Mouse (Mus musculus): ENCODE measurements around the gene Rpl27. TPM values are rescaled to one million over a fixed set of nuclear protein-coding genes. Genes with fewer than 3 reads are reported as not detected.
A peak's percentile ranks its signal among the peaks of the same experiment; 100 is the strongest.

Gene Rpl27
- total and polyA plus RNA-seq, 3 experiments = 909 to 5,728 (median 3,039) TPM

GRCm38 (mm10) chr11:101464211-101465100, 22.4 kb downstream of the Rpl27 start, which contains the start of gene Rnd2:
Gene Rnd2 (plus strand): TSS chr11:101464999.
- in situ Hi-C loops (cut with MboI; ENCODE audit: low pct_ligation_motif_present, low pct_unique_long_range_greater_than_20kb, low sequenced_read_pairs) (no loop called here), dilution Hi-C loops (cut with MboI; ENCODE audit: extremely low pct_ligation_motif_present, extremely low pct_unique_long_range_greater_than_20kb, low sequenced_read_pairs) (no loop called here)
- Histone ChIP-seq H3K27ac (ENCODE audit: insufficient read depth, low read depth) (peak within 1 kb of the TSS; percentile 70), H3K79me2 (replicated peaks; ENCODE audit: control insufficient read depth, extremely low read depth, insufficient read depth, poor library complexity, severe bottlenecking) (no peaks in the 10 kb centered on the region), H3K4me2 (ENCODE audit: insufficient read depth, low read depth, poor library complexity, severe bottlenecking) (peak within 1 kb of the TSS; percentile 89), H3K27me3 (replicated peaks) (peaks cover 21% of the 10 kb centered on the region), H3K36me3 (replicated peaks in 1 of 2; ENCODE audit: control insufficient read depth in 1 of 2, insufficient read depth in 1 of 2, low read length in 1 of 2) (peaks cover 19 to 30% of the 10 kb centered on the region in 2 experiments), H3K9me3 (replicated peaks; ENCODE audit: low read length) (no peaks in the 10 kb centered on the region), H3K9ac (ENCODE audit: insufficient read depth, low read depth) (peak within 1 kb of the TSS; percentile 24), H3K4me1 (ENCODE audit: control insufficient read depth in 1 of 2, insufficient read depth in 2 of 2) (peaks cover 21 to 62% of the 10 kb centered on the region in 2 experiments), H3K4me3 (replicated peaks in 1 of 3; ENCODE audit: low read depth in 2 of 3, low read length in 2 of 3, poor library complexity in 1 of 3) (peak within 1 kb of the TSS; percentile 59 to 96 (median 63))
- DNase-seq (ENCODE audit: extremely low read depth) = no peak
- TF ChIP-seq NELFE (IDR thresholded peaks at IDR 0.05; ENCODE audit: low read depth, low read length) (0 out of 2 replicates have a peak, but pooled peaks have one; percentile 5), POLR2A (IDR thresholded peaks at IDR 0.05; ENCODE audit: low read depth, low read length) (no peak), RCOR1 (conservative IDR thresholded peaks at IDR 0.05; ENCODE audit: low read depth, low read length) (no peak), ZMIZ1 (IDR thresholded peaks at IDR 0.05; ENCODE audit: low read depth, low read length) (0 out of 2 replicates have a peak, but pooled peaks have one; percentile 21), CHD1 (IDR thresholded peaks at IDR 0.05; ENCODE audit: low read depth, low read length) (no peak), ETS1 (conservative IDR thresholded peaks at IDR 0.05; ENCODE audit: low read depth, low read length) (no peak), NRF1 (IDR thresholded peaks at IDR 0.05; ENCODE audit: low read depth, low read length) (no peak)

DNA sequence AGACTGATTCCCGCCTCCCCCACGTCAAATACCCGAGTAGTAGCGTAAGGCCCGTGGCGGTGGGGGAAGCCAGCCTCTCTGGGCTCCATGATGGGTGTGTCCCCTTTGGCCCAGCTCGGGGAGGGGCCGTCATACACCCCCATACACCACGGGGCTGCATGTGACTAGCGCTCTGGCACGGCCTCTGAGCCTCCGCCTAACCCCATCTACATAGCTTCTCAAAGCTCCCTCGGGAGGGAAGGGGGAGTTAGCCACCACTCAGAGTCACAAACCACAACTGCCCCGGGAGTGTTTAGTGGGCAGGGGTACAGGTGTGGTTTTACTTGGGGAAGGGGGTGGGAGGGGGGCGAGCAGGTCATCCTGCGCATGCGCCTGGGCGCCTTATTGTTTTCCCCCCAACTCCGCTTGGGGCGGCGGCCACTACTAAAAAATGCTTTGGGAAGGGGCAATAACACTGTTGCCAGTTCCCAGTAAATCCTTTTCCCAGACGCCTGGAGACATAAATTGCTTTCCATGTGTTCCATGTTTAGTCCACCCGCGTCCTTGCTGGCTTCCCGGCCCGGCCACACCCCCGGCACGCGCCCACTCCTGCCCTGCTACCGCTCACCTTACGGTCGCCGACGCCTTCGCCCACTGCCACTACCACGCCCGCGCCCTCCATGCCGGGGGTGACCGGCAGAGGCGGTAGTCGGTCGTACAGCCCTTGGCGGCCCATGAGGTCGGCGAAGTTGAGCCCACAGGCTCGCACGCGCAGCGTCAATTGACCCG, 23.2 kb downstream of the Rpl27 start:
- Histone ChIP-seq H3K27ac (ENCODE audit: insufficient read depth, low read depth) (peak overlapping the region; percentile 70), H3K27me3 (replicated peaks) (peaks cover 22% of the 10 kb centered on the region), H3K9ac (ENCODE audit: insufficient read depth, low read depth) (peak overlapping the region; percentile 24), H3K4me1 (ENCODE audit: control insufficient read depth in 1 of 2, insufficient read depth in 2 of 2) (peaks cover 21 to 59% of the 10 kb centered on the region in 2 experiments), H3K4me2 (ENCODE audit: insufficient read depth, low read depth, poor library complexity, severe bottlenecking) (peak overlapping the region; percentile 89), H3K9me3 (replicated peaks; ENCODE audit: low read length) (no peaks in the 10 kb centered on the region), H3K4me3 (replicated peaks in 1 of 3; ENCODE audit: low read depth in 2 of 3, low read length in 2 of 3, poor library complexity in 1 of 3) (peak overlapping the region; percentile 59 to 96 (median 63)), H3K79me2 (replicated peaks; ENCODE audit: control insufficient read depth, extremely low read depth, insufficient read depth, poor library complexity, severe bottlenecking) (no peaks in the 10 kb centered on the region), H3K36me3 (replicated peaks in 1 of 2; ENCODE audit: control insufficient read depth in 1 of 2, insufficient read depth in 1 of 2, low read length in 1 of 2) (peaks cover 13 to 21% of the 10 kb centered on the region in 2 experiments)
- dilution Hi-C loops (cut with MboI; ENCODE audit: extremely low pct_ligation_motif_present, extremely low pct_unique_long_range_greater_than_20kb, low sequenced_read_pairs) = no loop called here
- DNase-seq (ENCODE audit: extremely low read depth) = peak; percentile 92
- in situ Hi-C loops (cut with MboI; ENCODE audit: low pct_ligation_motif_present, low pct_unique_long_range_greater_than_20kb, low sequenced_read_pairs) = no loop called here
- no peak for TF ChIP-seq E2F4 (IDR thresholded peaks at IDR 0.05; ENCODE audit: insufficient replicate concordance, low read depth, low read length)
- peak; percentile 30; the same call in 1 of the 2 replicates for TF ChIP-seq ELF1 (IDR thresholded peaks at IDR 0.05; ENCODE audit: low read depth, low read length)
- TF ChIP-seq ZKSCAN1 (IDR thresholded peaks at IDR 0.05; ENCODE audit: borderline replicate concordance, low read depth, low read length) = no peak
- peak; percentile 38; the same call in 1 of the 2 replicates for TF ChIP-seq USF1 (IDR thresholded peaks at IDR 0.05; ENCODE audit: low read depth, low read length)
- peak; percentile 31; the same call in 1 of the 2 replicates for TF ChIP-seq IRF4 (IDR thresholded peaks at IDR 0.05; ENCODE audit: low read depth, low read length)
- peak; percentile 62; the same call in 1 of the 2 replicates for TF ChIP-seq MAFK (IDR thresholded peaks at IDR 0.05; ENCODE audit: insufficient replicate concordance, low read length)
- TF ChIP-seq USF2 (conservative IDR thresholded peaks at IDR 0.05; ENCODE audit: low read depth, low read length) = peak; percentile 12; the same call in 1 of the 2 replicates
- peak; percentile 58; the same call in 1 of the 2 replicates for TF ChIP-seq MAX (IDR thresholded peaks at IDR 0.05; ENCODE audit: low read length)
- 0 out of 2 replicates have a peak, but pooled peaks have one; percentile 32 for TF ChIP-seq CHD2 (IDR thresholded peaks at IDR 0.05; ENCODE audit: low read length)
- TF ChIP-seq MAZ (IDR thresholded peaks at IDR 0.05; ENCODE audit: low read depth, low read length) = peak; percentile 95
- TF ChIP-seq MXI1 (IDR thresholded peaks at IDR 0.05; ENCODE audit: low read depth, low read length) = peak; percentile 79
- TF ChIP-seq ETS1 (conservative IDR thresholded peaks at IDR 0.05; ENCODE audit: low read depth, low read length) = peak; percentile 71
- peak; percentile 94 for TF ChIP-seq BHLHE40 (IDR thresholded peaks at IDR 0.05; ENCODE audit: low read depth, low read length)
- peak in 1 of 2 experiments; percentile 17; a peak in 1 of 4 replicates for TF ChIP-seq CTCF (conservative IDR thresholded peaks at IDR 0.05 in 1 of 2, IDR thresholded peaks at IDR 0.05 in 1 of 2; ENCODE audit: low read depth in 2 of 2, low read length in 2 of 2)
- no peak for TF ChIP-seq ZNF384 (IDR thresholded peaks at IDR 0.05; ENCODE audit: low read depth, low read length)
- TF ChIP-seq MEF2A (IDR thresholded peaks at IDR 0.05; ENCODE audit: borderline replicate concordance, low read depth, low read length) = peak; percentile 62; the same call in 1 of the 2 replicates
- no peak for TF ChIP-seq ZMIZ1 (IDR thresholded peaks at IDR 0.05; ENCODE audit: low read depth, low read length)
- peak; percentile 54 for TF ChIP-seq MYC (IDR thresholded peaks at IDR 0.05; ENCODE audit: low read depth, low read length)
- TF ChIP-seq TCF12 (IDR thresholded peaks at IDR 0.05; ENCODE audit: low read depth, low read length) = 0 out of 2 replicates have a peak, but pooled peaks have one; percentile 61
- TF ChIP-seq KAT2A (IDR thresholded peaks at IDR 0.05; ENCODE audit: insufficient replicate concordance, low read length) = 0 out of 2 replicates have a peak, but pooled peaks have one; percentile 9
- no peak for TF ChIP-seq SMC3 (IDR thresholded peaks at IDR 0.05; ENCODE audit: low read depth, low read length)
- TF ChIP-seq NRF1 (IDR thresholded peaks at IDR 0.05; ENCODE audit: low read depth, low read length) = peak; percentile 91
